Mouse (Mus musculus) macrophage (primary cell): ENCODE results near the gene Kif2c. TPM values are rescaled to one million over a fixed set of nuclear protein-coding genes. Genes with fewer than 3 reads are reported as not detected.

Source experiments
- polyA plus RNA-seq: library from polyadenylated mRNA; stranded (reverse); fragments of 250-400 nt; gene quantifications from 3 replicates; pipeline ENCODE4 v1.2.4, GENCODE M21; 2018; ENCODE audit warnings: inconsistent platforms

Gene Kif2c
- polyA plus RNA-seq, 1 experiment from 2014 or later, result 3.5 TPM

Other genes with a start within 250 kb of the Kif2c start
- 15.8 to 37.4 TPM (median 21.5 TPM) in 3 replicates for gene Urod, start 188.2 kb downstream of the Kif2c start, polyA plus RNA-seq
- gene Hectd3, start 187.3 kb downstream of the Kif2c start, polyA plus RNA-seq, result 17.8 to 24.0 TPM (median 23.6 TPM) in 3 replicates
- gene Eif2b3, start 163.2 kb downstream of the Kif2c start, polyA plus RNA-seq, result 7.4 to 19.3 TPM (median 11.1 TPM) in 3 replicates
- not detected in 3 replicates for gene Ptch2, start 86.6 kb downstream of the Kif2c start, polyA plus RNA-seq
- 1.5 to 11.4 TPM (median 1.9 TPM) in 3 replicates for gene Btbd19, start 56.9 kb downstream of the Kif2c start, polyA plus RNA-seq
- gene Tctex1d4, start 55.8 kb downstream of the Kif2c start, polyA plus RNA-seq, result 0.68 to 2.6 TPM (median 0.93 TPM) in 3 replicates
- 1.5 to 7.7 TPM (median 2.0 TPM) in 3 replicates for gene Plk3, start 48.7 kb downstream of the Kif2c start, polyA plus RNA-seq
- 353 to 1,289 TPM (median 973 TPM) in 3 replicates for gene Rps8, start 26.4 kb downstream of the Kif2c start, polyA plus RNA-seq
- gene Tmem53, start 69.3 kb upstream of the Kif2c start, polyA plus RNA-seq, result 0.20 TPM in 1 of 3 replicates, not detected in the others
- gene Armh1, start 69.5 kb upstream of the Kif2c start, polyA plus RNA-seq, result not detected in 3 replicates